Mouse (Mus musculus) testis, postnatal 14 days (tissue): ENCODE measurements around the gene Nus1.

Experiments used
- DNase-seq: peaks from one replicate; pipeline ENCODE4 v3.0.0; 2021; ENCODE audit warnings: low spot score

The Nus1 gene

DNA sequence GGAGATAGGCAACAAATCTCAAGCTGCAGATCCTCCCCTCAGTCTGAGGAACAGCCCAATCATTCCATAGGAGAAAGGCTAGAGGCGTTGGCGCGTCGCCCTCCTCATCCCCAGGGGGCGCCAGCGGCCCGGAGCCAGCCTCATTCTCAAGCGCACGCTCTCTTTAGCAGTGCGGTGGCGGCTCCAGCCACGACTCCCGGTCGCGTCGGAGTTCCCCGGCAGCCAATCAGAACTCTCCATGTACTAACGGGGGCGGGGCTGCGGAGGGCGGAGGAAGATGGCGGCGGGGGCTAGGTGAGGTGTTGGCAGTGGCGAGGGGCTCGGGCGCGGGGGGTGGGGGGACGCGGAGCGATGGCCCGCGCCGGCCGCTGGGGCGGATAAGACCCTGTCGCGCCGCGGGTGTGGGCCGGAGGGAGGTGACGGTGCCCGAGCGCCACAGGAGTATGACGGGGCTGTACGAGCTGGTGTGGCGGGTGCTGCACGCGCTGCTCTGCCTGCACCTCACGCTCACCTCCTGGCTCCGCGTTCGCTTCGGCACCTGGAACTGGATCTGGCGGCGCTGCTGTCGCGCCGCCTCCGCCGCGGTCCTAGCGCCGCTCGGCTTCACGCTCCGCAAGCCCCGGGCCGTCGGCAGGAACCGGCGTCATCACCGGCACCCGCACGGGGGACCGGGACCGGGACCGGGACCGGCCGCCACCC is at the start of gene Nus1:
TSS of gene Nus1 (plus strand) at position 249 of the 699 bp plus-strand sequence.
- peak; percentile 97 for DNase-seq

GRCm38 (mm10) chr10:52368376-52368775 is 49.0 kb upstream of the Nus1 start:
- DNase-seq: no peak

- DNase-seq: no peak
These were observed 43.5 kb upstream of the Nus1 start for GRCm38 (mm10) chr10:52373834-52374233.

DNA sequence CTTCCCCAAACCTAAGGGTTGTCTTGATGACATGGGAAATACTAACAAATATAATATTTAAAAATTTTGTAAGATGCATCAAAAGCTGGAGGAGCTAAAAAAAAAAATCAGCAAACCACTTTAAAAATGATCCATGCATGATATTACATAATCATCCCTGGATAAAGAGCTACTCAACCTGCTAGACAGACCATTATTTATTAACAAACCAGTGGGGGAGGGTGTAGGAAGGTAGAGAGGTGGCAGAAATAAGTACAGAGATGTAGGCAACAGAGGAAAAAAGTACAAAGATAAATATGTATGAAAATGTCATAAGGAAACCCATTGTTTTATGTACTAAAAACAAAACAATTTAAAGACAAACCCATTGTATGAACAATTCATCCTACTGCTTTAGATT is 42.7 kb upstream of the Nus1 start:
- DNase-seq: no peak

- DNase-seq: no peak
These were observed 40.9 kb upstream of the Nus1 start for GRCm38 (mm10) chr10:52376422-52376821.

DNA sequence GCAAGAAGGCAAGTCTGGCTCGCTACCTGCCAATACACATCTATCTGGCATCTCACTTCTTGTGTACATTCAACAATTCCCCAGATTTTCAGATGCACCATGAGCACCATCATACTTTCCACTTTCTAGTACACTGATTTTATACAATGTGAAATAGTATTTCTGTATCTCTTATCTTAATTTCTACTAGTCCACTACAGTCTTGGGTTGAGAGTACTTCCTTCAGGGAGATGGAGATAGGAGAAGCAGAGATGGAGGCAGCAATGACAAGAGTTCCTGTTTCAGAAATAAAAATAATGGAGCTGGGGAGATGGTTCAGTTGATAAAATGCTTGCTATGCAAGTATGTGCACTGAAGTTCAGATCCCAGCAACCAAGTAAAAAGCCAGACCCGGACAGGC is 39.5 kb upstream of the Nus1 start:
- DNase-seq: no peak

GRCm38 (mm10) chr10:52381321-52381801 is 36.0 kb upstream of the Nus1 start:
- peak; percentile 15 for DNase-seq

GRCm38 (mm10) chr10:52381845-52382591 is 35.3 kb upstream of the Nus1 start, which contains the start of gene Gopc:
TSS of gene Gopc (minus strand) at chr10:52382124.
- peak; percentile 96 for DNase-seq

GRCm38 (mm10) chr10:52383022-52383421 is 34.3 kb upstream of the Nus1 start:
- DNase-seq: no peak

DNA sequence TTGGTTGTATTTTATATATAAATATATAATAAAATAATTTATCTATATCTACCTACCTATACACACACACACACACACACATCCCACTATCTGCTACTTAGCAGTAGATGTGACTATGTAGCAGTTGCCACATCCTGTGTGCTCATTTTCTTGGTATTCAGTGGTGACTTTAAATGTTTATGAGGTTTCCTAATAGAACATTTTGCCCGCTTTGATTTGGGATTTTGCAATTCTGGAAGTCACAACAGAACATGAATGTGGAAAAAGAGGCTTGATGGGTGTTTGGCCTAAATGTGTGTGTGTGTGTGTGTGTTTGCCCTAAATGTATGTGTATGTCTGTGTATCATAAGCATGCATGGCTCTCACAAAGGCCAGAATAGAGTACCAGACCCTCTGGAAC is 33.8 kb upstream of the Nus1 start:
- no peak for DNase-seq

- no peak for DNase-seq
These were observed 32.3 kb upstream of the Nus1 start for GRCm38 (mm10) chr10:52384823-52385610.

DNA sequence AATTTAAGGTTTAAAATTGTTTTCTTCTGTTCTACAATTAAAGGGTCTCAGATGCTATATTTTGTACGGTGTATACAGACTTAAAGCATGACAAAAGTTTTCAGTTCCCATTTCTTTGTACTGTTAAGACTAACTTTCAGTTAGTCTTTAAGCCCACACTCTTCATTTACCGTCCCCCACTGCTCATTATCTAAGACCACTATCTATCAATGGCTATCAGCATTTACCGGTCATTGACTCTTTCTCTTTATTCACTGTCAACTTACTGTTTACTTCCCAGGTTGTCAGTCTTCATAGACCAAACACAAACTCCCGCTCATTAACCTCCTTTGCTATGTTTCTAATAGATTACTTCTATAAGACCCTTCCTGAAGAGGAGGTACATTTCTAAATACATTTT is 30.2 kb upstream of the Nus1 start:
- no peak for DNase-seq

- no peak for DNase-seq
These were observed 28.4 kb upstream of the Nus1 start, which contains the start of gene Nepn for GRCm38 (mm10) chr10:52388922-52389430. TSS of gene Nepn (plus strand) at chr10:52388972.

DNA sequence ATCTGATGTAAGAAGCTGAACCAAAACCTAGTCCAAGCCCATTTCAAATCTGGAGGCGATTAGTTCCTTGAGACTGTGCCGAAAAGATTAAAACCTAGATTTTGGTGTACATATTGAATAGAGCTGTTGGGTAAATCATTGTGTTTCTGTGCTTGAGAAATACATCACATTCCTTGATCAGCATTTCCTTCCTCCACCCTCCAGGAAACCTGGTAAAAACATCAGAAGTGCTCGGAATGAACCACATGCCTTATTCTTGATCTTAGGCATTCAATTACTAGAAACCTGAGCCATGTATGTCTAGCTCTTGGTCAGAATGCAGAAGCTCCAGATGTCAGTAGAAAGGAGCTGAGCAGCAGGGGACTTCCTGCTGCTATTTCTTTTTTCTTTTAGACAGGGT is 27.9 kb upstream of the Nus1 start:
- DNase-seq: no peak

GRCm38 (mm10) chr10:52391208-52391607 is 26.1 kb upstream of the Nus1 start:
- no peak for DNase-seq

- no peak for DNase-seq
These were observed 20.7 kb upstream of the Nus1 start for GRCm38 (mm10) chr10:52396647-52397046.

- no peak for DNase-seq
These were observed 18.6 kb upstream of the Nus1 start for GRCm38 (mm10) chr10:52398715-52399114.

- DNase-seq: no peak
These were observed 17.6 kb upstream of the Nus1 start for GRCm38 (mm10) chr10:52399722-52400121.

DNA sequence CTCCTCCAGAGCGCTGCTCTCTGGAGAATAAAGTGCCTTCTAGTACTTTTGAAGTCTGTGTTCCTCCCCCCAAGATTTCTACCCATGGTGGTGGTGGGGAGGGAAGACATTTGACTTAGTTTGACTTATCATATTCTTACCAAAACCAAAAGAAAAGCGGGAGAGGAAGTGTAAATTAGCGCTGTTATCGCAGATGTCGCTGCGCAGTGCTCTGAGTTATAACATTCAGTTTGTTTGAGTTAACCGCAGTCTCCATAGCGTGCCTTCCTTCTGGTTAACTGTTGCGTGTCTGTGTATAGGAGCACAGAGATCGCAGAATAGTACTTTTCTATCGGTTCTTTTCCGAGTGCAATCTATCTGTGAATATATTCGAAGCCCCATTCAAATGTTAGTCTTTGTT is 12.2 kb upstream of the Nus1 start:
- no peak for DNase-seq

- DNase-seq: no peak
These were observed 9.8 kb upstream of the Nus1 start for GRCm38 (mm10) chr10:52407526-52407925.

DNA sequence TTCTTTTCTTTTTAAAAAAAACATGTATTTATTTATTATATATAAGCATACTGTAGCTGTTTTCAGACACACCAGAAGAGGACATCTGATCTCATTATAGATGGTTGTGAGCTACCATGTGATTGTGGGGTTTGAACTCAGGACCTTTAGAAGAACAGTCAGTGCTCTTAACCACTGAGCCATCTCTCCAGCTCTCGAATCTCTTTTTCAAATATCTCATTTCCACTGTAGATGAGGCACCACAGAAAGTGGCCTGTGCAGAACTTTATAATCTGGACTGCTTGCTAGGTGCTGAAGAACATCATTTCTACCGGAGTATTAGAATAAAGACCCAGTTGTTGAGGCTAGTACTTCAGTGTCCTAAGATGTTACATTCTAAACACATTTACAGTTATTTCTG is 2.3 kb upstream of the Nus1 start:
- DNase-seq: no peak

DNA sequence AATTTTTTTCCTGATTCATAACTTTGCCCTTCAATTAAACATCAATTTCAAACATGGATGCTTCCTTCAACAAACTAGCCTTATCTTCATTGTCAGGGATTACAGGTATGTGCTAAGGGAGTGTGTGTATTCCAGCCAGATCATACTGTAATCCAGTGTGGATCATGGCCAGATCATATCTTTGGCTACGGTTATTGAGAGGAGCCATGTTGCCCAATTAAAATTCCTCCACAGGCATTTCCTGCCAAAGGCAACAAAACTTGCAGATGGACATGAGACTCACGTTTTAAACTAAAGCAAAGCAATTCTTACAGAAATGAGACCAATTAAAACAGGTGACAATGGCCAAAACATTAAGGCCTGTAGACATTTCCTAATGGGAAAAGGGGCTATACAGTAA is 889 bp upstream of the Nus1 start:
- no peak for DNase-seq
